17 mouse cellular contexts compared by ENCODE assay signal in genomic region chr2:52489840-52490239, GRCm38 (mm10).
DNase-seq lines count a peak whose midpoint lies in the region; ATAC-seq lines count a peak whose summit lies in the region.
"Had no signal": no experiment of that assay in that cellular context is flagged by ENCODE, and none has a peak within 500 bp of the region (broad histone marks: within the 10 kb centered on the region; RNA-seq: fewer than 3 reads in every experiment).

No protein-coding gene starts in this region.

- no peak overlapping the region for H3K27ac ChIP-seq in limb, embryonic 11.5 days (replicated peaks; ENCODE audit: low read depth, low read length)
- no peak overlapping the region for H3K27ac ChIP-seq in hindbrain, embryonic 14.5 days
- H3K27ac ChIP-seq: embryonic facial prominence, embryonic 12.5 days; hindbrain, embryonic 10.5 days; hindbrain, embryonic 15.5 days had no signal

- no peaks in the 10 kb centered on the region for H3K4me1 ChIP-seq in limb, embryonic 11.5 days (ENCODE audit: control insufficient read depth, insufficient read depth, low read length)
- no peaks in the 10 kb centered on the region for H3K4me1 ChIP-seq in hindbrain, embryonic 14.5 days (replicated peaks; ENCODE audit: control insufficient read depth, insufficient read depth, low read length)
- H3K4me1 ChIP-seq: hindbrain, embryonic 10.5 days had no signal

- no peaks in the 10 kb centered on the region for H3K27me3 ChIP-seq in limb, embryonic 11.5 days (ENCODE audit: control insufficient read depth, insufficient read depth, low read length)
- no peaks in the 10 kb centered on the region for H3K27me3 ChIP-seq in hindbrain, embryonic 14.5 days (ENCODE audit: control insufficient read depth, insufficient read depth, low read length)
- H3K27me3 ChIP-seq: embryonic facial prominence, embryonic 12.5 days; heart, embryonic 12.5 days; hindbrain, embryonic 15.5 days had no signal

- peak; percentile 39; the same call in 1 of the 2 replicates for ATAC-seq in limb, embryonic 11.5 days (ENCODE audit: insufficient number of reproducible peaks, low FRiP score, low TSS enrichment, low read depth)
- no peak for ATAC-seq in erythroid progenitor cell, adult 5-6 weeks (replicated peaks; ENCODE audit: low FRiP score, poor library complexity, severe bottlenecking)
- no peak for ATAC-seq in hindbrain, embryonic 14.5 days (ENCODE audit: low FRiP score)
- ATAC-seq: forebrain, embryonic 16.5 days had no signal

- no peak overlapping the region for H3K4me2 ChIP-seq in limb, embryonic 11.5 days (ENCODE audit: low read depth, severe bottlenecking)
- H3K4me2 ChIP-seq in hindbrain, embryonic 14.5 days (replicated peaks), result no peak overlapping the region
- H3K4me2 ChIP-seq: embryonic facial prominence, embryonic 12.5 days; heart, embryonic 12.5 days; hindbrain, embryonic 15.5 days had no signal

- no peaks in the 10 kb centered on the region for H3K36me3 ChIP-seq in limb, embryonic 11.5 days (ENCODE audit: control insufficient read depth, insufficient read depth, low read length)
- no peaks in the 10 kb centered on the region for H3K36me3 ChIP-seq in hindbrain, embryonic 14.5 days (replicated peaks; ENCODE audit: control insufficient read depth, insufficient read depth)
- H3K36me3 ChIP-seq: embryonic facial prominence, embryonic 12.5 days; heart, embryonic 12.5 days; hindbrain, embryonic 10.5 days; hindbrain, embryonic 15.5 days had no signal

- DNase-seq in embryo, embryonic 11 days, result peak; percentile 30
- no peak for DNase-seq in embryo, embryonic 10 days (ENCODE audit: low spot score)
- peak; percentile 23 for DNase-seq in kidney, adult 9 months
- no peak for DNase-seq in kidney, adult 18-20 months
- peak; percentile 43 for DNase-seq in limb, embryonic 11.5 days (ENCODE audit: low spot score)
- DNase-seq in hindbrain, embryonic 14.5 days (ENCODE audit: low spot score), result no peak
- DNase-seq: adrenal gland, postnatal 10 days; cerebellum, adult 11-12 months; cerebellum, adult 9-10 months; cerebellum, postnatal 25 days; gastrocnemius, postnatal 25 days had no signal

- no peak overlapping the region for H3K4me3 ChIP-seq in limb, embryonic 11.5 days (ENCODE audit: low read depth, low read length)
- H3K4me3 ChIP-seq in hindbrain, embryonic 14.5 days (replicated peaks; ENCODE audit: low read length), result no peak overlapping the region
- H3K4me3 ChIP-seq: embryonic facial prominence, embryonic 12.5 days; heart, embryonic 12.5 days; hindbrain, embryonic 10.5 days; hindbrain, embryonic 15.5 days had no signal

- no peak overlapping the region for H3K9ac ChIP-seq in limb, embryonic 11.5 days (ENCODE audit: low read length)
- H3K9ac ChIP-seq in hindbrain, embryonic 14.5 days, result no peak overlapping the region
- H3K9ac ChIP-seq: embryonic facial prominence, embryonic 12.5 days; heart, embryonic 12.5 days; hindbrain, embryonic 15.5 days had no signal

- 29% methylated on average over 1 of the region's 1 CpGs for WGBS in limb, embryonic 11.5 days
- 52% methylated on average over 1 of the region's 1 CpGs for WGBS in hindbrain, embryonic 14.5 days

- H3K9me3 ChIP-seq in limb, embryonic 11.5 days (ENCODE audit: control insufficient read depth, low read length), result no peaks in the 10 kb centered on the region
- H3K9me3 ChIP-seq in hindbrain, embryonic 14.5 days (ENCODE audit: control insufficient read depth, low read length), result no peaks in the 10 kb centered on the region
- H3K9me3 ChIP-seq: embryonic facial prominence, embryonic 12.5 days; heart, embryonic 12.5 days; hindbrain, embryonic 10.5 days; hindbrain, embryonic 15.5 days had no signal

Comparison
In these comparisons a context has a peak if more than half of its experiments do, and no peak if none do; other contexts are left out.
1. DNase-seq: peak in embryo, embryonic 11 days (single experiment), kidney, adult 9 months (single experiment) and limb, embryonic 11.5 days (single experiment); none in embryo, embryonic 10 days (single experiment), kidney, adult 18-20 months (single experiment) and hindbrain, embryonic 14.5 days (single experiment).